Mouse (Mus musculus) olfactory bulb, adult 2 months (tissue): ENCODE data around the gene Smg1.

Experiments used
- CTCF ChIP-seq: fragments of 200-500 bp; IDR thresholded peaks from 2 replicates; pipeline ENCODE4 v1.5.1; 2012; ENCODE audit warnings: low read depth, mild to moderate bottlenecking, low read length, moderate library complexity; ENCODE audit not compliant: insufficient read depth
- POLR2A ChIP-seq: fragments of 200-500 bp; IDR thresholded peaks from 2 replicates; pipeline ENCODE4 v1.6.1; 2012; ENCODE audit warnings: mild to moderate bottlenecking, low read depth, low read length, moderate library complexity; ENCODE audit not compliant: insufficient read depth

DNA sequence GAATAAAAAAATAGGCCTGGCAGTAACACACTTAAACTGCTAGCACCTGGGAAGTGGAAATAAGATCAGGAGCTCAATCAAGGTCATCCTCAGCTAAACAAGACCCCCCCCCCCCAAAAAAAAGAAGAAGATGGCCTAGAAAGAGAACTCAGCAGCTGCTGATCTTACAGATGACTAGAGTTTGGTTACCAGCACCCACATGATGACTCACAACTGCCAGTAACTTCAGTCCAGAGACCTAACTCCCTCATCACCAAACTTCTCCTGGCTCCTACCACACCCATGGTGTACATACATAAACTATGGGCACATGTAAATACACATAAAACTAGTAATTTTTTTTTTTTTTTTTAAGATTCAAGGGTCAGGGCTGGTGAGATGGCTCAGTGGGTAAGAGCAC is 3.1 kb downstream of the Smg1 start:
- TF ChIP-seq CTCF (no peak), POLR2A (no peak)
